Mouse (Mus musculus) liver, adult 2 months (tissue): Measurements from ENCODE around the gene Glrx2.

Source experiments
- CTCF ChIP-seq: fragments of 200-500 bp; IDR thresholded peaks from 2 replicates; pipeline ENCODE4 v1.5.1; 2011; ENCODE audit warnings: low read depth, low read length, control low read depth
- POLR2A ChIP-seq: fragments of 200-500 bp; IDR thresholded peaks from 2 replicates; pipeline ENCODE4 v1.6.1; 2011; ENCODE audit warnings: low read length, control low read depth; ENCODE audit not compliant: insufficient read depth; ENCODE audit errors: extremely low read depth

DNA sequence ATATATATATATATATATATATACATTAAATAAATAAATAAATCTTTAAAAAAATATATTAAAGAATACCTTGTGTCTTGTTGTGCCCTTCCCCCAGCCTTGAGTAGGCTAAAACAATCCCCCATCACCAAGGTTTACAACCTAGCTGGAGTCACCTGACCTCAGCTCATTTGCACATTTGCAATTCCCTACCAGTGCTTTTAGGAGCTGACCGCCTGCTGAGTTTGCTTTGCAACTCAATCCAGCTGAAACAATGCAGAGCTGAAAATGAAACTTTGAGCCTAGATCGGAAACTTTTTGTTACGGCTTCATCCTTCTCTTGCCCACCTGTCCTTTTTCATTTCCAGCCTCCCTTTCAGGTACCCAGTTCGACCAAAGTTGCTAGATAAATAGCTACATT, 15.6 kb downstream of the Glrx2 start:
- TF ChIP-seq CTCF (no peak), POLR2A (no peak)
